Mouse (Mus musculus): ENCODE results near the gene Tcf7l2.

DNA sequence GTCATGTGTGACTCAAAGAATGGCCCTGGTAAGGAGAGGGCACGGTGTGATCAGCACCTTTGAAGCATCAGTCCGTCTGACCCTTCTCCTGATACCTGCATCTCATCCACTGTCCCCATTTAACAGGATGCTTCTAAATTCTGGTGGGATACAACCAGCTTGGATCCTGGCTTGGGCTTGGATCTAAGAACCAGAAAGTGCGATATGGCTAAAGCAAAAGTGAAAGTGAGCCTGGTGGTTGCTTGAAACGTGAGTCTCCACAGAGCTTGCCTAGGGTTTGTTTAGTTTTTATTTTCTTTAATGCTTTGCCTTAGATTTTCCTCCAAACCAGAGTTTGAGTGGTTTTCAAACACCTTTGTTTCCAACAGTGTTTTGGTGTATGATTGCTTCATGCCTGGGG, 51.4 kb downstream of the Tcf7l2 start:
- TF ChIP-seq CTCF (conservative IDR thresholded peaks at IDR 0.05; ENCODE audit: insufficient read depth, insufficient read length, low read depth, low read length), result no peak
- no peak for TF ChIP-seq POLR2A (IDR thresholded peaks at IDR 0.05; ENCODE audit: low read depth, low read length)

Measured in kidney, adult 2 months (tissue).